ENCODE assay signal across 8 mouse cellular contexts in the genomic region with DNA sequence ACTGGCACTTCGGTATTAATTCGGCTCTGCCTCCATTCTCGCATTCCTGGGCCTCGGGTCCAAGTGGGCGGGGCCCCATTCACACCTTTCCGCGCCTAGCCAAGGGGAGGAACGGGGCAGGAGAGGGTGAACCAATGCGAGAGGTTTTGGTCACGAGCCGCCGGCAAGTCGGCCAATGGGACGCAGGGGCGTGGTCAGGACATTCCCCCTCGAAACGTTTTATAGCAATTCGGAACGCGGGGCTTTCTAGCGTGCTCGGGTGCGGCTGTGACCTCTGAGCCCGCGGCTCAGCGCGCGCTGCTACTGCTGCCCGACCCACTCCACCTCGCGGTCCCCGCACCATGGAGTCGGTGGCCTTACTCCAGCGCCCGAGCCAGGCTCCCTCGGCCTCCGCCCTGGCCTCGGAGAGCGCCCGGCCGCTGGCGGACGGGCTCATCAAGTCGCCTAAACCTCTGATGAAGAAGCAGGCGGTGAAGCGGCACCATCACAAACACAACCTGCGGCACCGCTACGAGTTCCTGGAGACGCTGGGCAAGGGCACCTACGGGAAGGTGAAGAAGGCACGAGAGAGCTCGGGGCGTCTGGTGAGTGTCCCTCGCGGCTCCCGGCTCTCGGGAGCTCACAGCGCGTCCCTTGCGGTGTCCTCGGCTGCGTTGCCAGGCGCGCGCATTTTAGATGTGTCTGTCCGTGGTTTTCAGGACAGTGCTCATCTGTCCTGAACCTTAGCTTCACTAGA. TPM values are rescaled to one million over a fixed set of nuclear protein-coding genes. Genes with fewer than 3 reads are reported as not detected.
DNase-seq lines count a peak whose midpoint lies in the region; ATAC-seq lines count a peak whose summit lies in the region.

A gene (plus strand): TSS at position 238 of the 736 bp plus-strand sequence.

- H3K36me3 ChIP-seq in hindbrain, embryonic 16.5 days (ENCODE audit: control insufficient read depth, insufficient read depth, low read length) = no peaks in the 10 kb centered on the region
- no peaks in the 10 kb centered on the region for H3K36me3 ChIP-seq in megakaryocyte, embryonic 14.5 days (replicated peaks; ENCODE audit: low read length)

- H3K4me3 ChIP-seq in hindbrain, embryonic 16.5 days (ENCODE audit: low read length) = peak within 1 kb of the TSS; percentile 63
- H3K4me3 ChIP-seq in megakaryocyte, embryonic 14.5 days (replicated peaks) = peak within 1 kb of the TSS; percentile 92

- WGBS in hindbrain, embryonic 16.5 days = under 1% methylated on average over 66 of the region's 67 CpGs

- peak within 1 kb of the TSS; percentile 74 for H3K9ac ChIP-seq in hindbrain, embryonic 16.5 days (ENCODE audit: low read depth, low read length)

- H3K9me3 ChIP-seq in hindbrain, embryonic 16.5 days (ENCODE audit: control insufficient read depth, low read length) = no peaks in the 10 kb centered on the region
- no peaks in the 10 kb centered on the region for H3K9me3 ChIP-seq in megakaryocyte, embryonic 14.5 days

- DNase-seq in cerebellum, postnatal 36 days = peak; percentile 82 to 87
- DNase-seq in gastrocnemius, adult 18-20 months (ENCODE audit: low spot score) = peak; percentile 88
- peak; percentile 38 to 59 for DNase-seq in left cerebral cortex, adult 8-10 months (ENCODE audit: low spot score in 2 of 2)
- DNase-seq in right cerebral cortex, postnatal 10 days (ENCODE audit: low spot score in 2 of 2) = peak; percentile 88 to 90
- peak; percentile 79 to 80 for DNase-seq in urinary bladder, postnatal 4 days (ENCODE audit: low spot score in 2 of 2)

- H3K27me3 ChIP-seq in hindbrain, embryonic 16.5 days (replicated peaks; ENCODE audit: control insufficient read depth, insufficient read depth, low read length) = no peaks in the 10 kb centered on the region
- H3K27me3 ChIP-seq in megakaryocyte, embryonic 14.5 days (replicated peaks) = peaks cover 93% of the 10 kb centered on the region

- peak within 1 kb of the TSS; percentile 57 for H3K27ac ChIP-seq in hindbrain, embryonic 16.5 days (ENCODE audit: low read depth, low read length)

- peak; percentile 94 for ATAC-seq in activated CD4-positive, CD25-positive, alpha-beta regulatory T cell, adult 4 months
- ATAC-seq in hindbrain, embryonic 16.5 days = peak; percentile 93

- H3K4me1 ChIP-seq in hindbrain, embryonic 16.5 days (ENCODE audit: control insufficient read depth, insufficient read depth, low read depth, low read length) = peaks cover 36% of the 10 kb centered on the region
- peaks cover 67% of the 10 kb centered on the region for H3K4me1 ChIP-seq in megakaryocyte, embryonic 14.5 days

- H3K4me2 ChIP-seq in hindbrain, embryonic 16.5 days (ENCODE audit: low read length) = peak within 1 kb of the TSS; percentile 93

RNA-seq across cellular contexts. Expression of the gene that starts here (rescaled TPM):
- 1 to 10 TPM; 2.0 TPM for polyA plus RNA-seq in activated CD4-positive, CD25-positive, alpha-beta regulatory T cell, adult 4 months (2017; shearing (Covaris generic))
- 1 to 10 TPM in 1 of 2 experiments, under 1 TPM in 1; 0.87 to 1.1 TPM for total RNA-seq in gastrocnemius, adult 18-20 months (2021)
- 11.1 and 12.8 TPM in 2 replicates for polyA plus RNA-seq in hindbrain, embryonic 16.5 days (2015; fragmentation: Nextera tagmentation; extraction: Ambion mirVana)
- 1 to 10 TPM in 3 of 4 experiments, under 1 TPM in 1; 0.81 to 1.7 (median 1.3) TPM for total RNA-seq in left cerebral cortex, adult 8-10 months (2022)
- 1.3 and 1.7 TPM in 2 replicates for polyA plus RNA-seq in megakaryocyte, embryonic 14.5 days (2012; ENCODE audit: insufficient read depth, low replicate concordance)

Comparison
In these comparisons a context has a peak if more than half of its experiments do, and no peak if none do; other contexts are left out.
1. Peak in every context shown above with its lines: DNase-seq, ATAC-seq, H3K4me3 ChIP-seq and H3K27ac ChIP-seq.